Mouse (Mus musculus) intestine, postnatal 0 days (tissue): ENCODE measurements around the gene Sapcd2. TPM values are rescaled to one million over a fixed set of nuclear protein-coding genes. Genes with fewer than 3 reads are reported as not detected.
A peak's percentile ranks its signal among the peaks of the same experiment; 100 is the strongest.

Experiments
- ATAC-seq: fragments of 200-750 bp; cut with Nextera tagmentation; 2 replicates; pipeline ENCODE4 v1.8.0; 2017; ENCODE audit warnings: mild to moderate bottlenecking, moderate TSS enrichment, moderate library complexity
- H3K27ac ChIP-seq: fragments of 300-500 bp; sonication (generic); 2 replicates; pipeline ENCODE4 v1.5.1; 2014; ENCODE audit warnings: mild to moderate bottlenecking, low read depth, low read length, moderate library complexity
- H3K27me3 ChIP-seq: fragments of 300-500 bp; sonication (generic); replicated peaks from 2 replicates; pipeline ENCODE4 v1.6.1; 2014; ENCODE audit warnings: low read length, mixed read lengths; ENCODE audit not compliant: control insufficient read depth, insufficient read depth
- H3K36me3 ChIP-seq: fragments of 300-500 bp; sonication (generic); 2 replicates; pipeline ENCODE4 v1.6.1; 2014; ENCODE audit warnings: mild to moderate bottlenecking, moderate library complexity; ENCODE audit not compliant: control insufficient read depth, insufficient read depth
- H3K4me1 ChIP-seq: fragments of 300-500 bp; sonication (generic); replicated peaks from 2 replicates; pipeline ENCODE4 v1.6.1; 2014; ENCODE audit warnings: antibody characterized with exemption, low read length, mixed read lengths; ENCODE audit not compliant: control insufficient read depth, insufficient read depth
- H3K4me2 ChIP-seq: fragments of 300-500 bp; sonication (generic); replicated peaks from 2 replicates; pipeline ENCODE4 v1.6.1; 2014; ENCODE audit warnings: low read depth, mild to moderate bottlenecking, moderate library complexity
- H3K4me3 ChIP-seq: fragments of 300-500 bp; sonication (generic); 2 replicates; pipeline ENCODE4 v1.5.1; 2014; ENCODE audit warnings: low read depth, low read length
- H3K9ac ChIP-seq: fragments of 300-500 bp; sonication (generic); 2 replicates; pipeline ENCODE4 v1.6.1; 2014; ENCODE audit warnings: mild to moderate bottlenecking, low read depth, low read length
- H3K9me3 ChIP-seq: fragments of 300-500 bp; sonication (generic); 2 replicates; pipeline ENCODE4 v1.6.1; 2016; ENCODE audit warnings: mixed run types; ENCODE audit not compliant: control insufficient read depth
- CTCF ChIP-seq: sonication (generic); IDR thresholded peaks from 2 replicates; pipeline ENCODE4 v1.5.1; 2016; ENCODE audit warnings: low read depth, mild to moderate bottlenecking, control low read depth, antibody characterized with exemption, moderate library complexity
- WGBS: fragments of 180-500 bp; shearing (Covaris S2); extraction: QIAGEN DNeasy Blood & Tissue Kit; methylation state at CpG from one replicate; pipeline ENCODE4 v1.1.7; 2014; 5-methylcytosine and 5-hydroxymethylcytosine counted together
- polyA plus RNA-seq: library from polyadenylated mRNA; unstranded; fragments of >200 nt; fragmentation: Nextera tagmentation; extraction: Ambion mirVana; gene quantifications from 2 replicates; pipeline ENCODE4 v1.2.1, GENCODE M21; 2015

Sapcd2 gene
- polyA plus RNA-seq, 1 experiment from 2014 or later: 112 TPM

GRCm38 (mm10) chr2:25356208-25357079, 15.7 kb upstream of the Sapcd2 start, which contains the start of gene Dpp7:
Gene Dpp7 (minus strand): TSS chr2:25356359.
- H3K36me3 ChIP-seq: peaks cover 36% of the 10 kb centered on the region
- no peaks in the 10 kb centered on the region for H3K9me3 ChIP-seq
- H3K9ac ChIP-seq: peak within 1 kb of the TSS; percentile 43
- H3K4me1 ChIP-seq: peaks cover 6% of the 10 kb centered on the region; the same call in 1 of the 2 replicates
- H3K27me3 ChIP-seq: no peaks in the 10 kb centered on the region
- H3K4me3 ChIP-seq: peak within 1 kb of the TSS; percentile 49
- TF ChIP-seq CTCF: no peak
- peak within 1 kb of the TSS; percentile 41; the same call in 1 of the 2 replicates for H3K27ac ChIP-seq
- ATAC-seq: peak; percentile 73
- 2% methylated on average over 13 of the region's 13 CpGs for WGBS
- H3K4me2 ChIP-seq: peak within 1 kb of the TSS; percentile 84

GRCm38 (mm10) chr2:25359848-25360247, 12.3 kb upstream of the Sapcd2 start:
- Histone ChIP-seq H3K36me3 (peaks cover 37% of the 10 kb centered on the region), H3K27ac (peak overlapping the region; percentile 35; the same call in 1 of the 2 replicates), H3K4me1 (peaks cover 14% of the 10 kb centered on the region; the same call in 1 of the 2 replicates), H3K9me3 (no peaks in the 10 kb centered on the region), H3K27me3 (no peaks in the 10 kb centered on the region), H3K4me2 (no peak overlapping the region), H3K9ac (no peak overlapping the region), H3K4me3 (no peak overlapping the region)
- 60% methylated on average over 4 of the region's 4 CpGs for WGBS
- no peak for ATAC-seq
- TF ChIP-seq CTCF: no peak

- Histone ChIP-seq H3K36me3 (peaks cover 37% of the 10 kb centered on the region), H3K27ac (peak overlapping the region; percentile 89), H3K4me1 (0 out of 2 replicates have a peak, but pooled peaks cover 11% of the 10 kb centered on the region), H3K4me2 (peak overlapping the region; percentile 79), H3K9ac (peak overlapping the region; percentile 67), H3K4me3 (peak overlapping the region; percentile 62), H3K9me3 (no peaks in the 10 kb centered on the region), H3K27me3 (no peaks in the 10 kb centered on the region)
- 24% methylated on average over 13 of the region's 13 CpGs for WGBS
- TF ChIP-seq CTCF: no peak; the same call in 1 of the 2 replicates
- peak; percentile 73 for ATAC-seq
These were observed 8.5 kb upstream of the Sapcd2 start for GRCm38 (mm10) chr2:25363478-25364178.

GRCm38 (mm10) chr2:25364313-25364712, 7.8 kb upstream of the Sapcd2 start:
- Histone ChIP-seq H3K9me3 (no peaks in the 10 kb centered on the region), H3K9ac (peak overlapping the region; percentile 67), H3K36me3 (peaks cover 37% of the 10 kb centered on the region), H3K27me3 (no peaks in the 10 kb centered on the region), H3K27ac (peak overlapping the region; percentile 89), H3K4me2 (peak overlapping the region; percentile 79), H3K4me3 (peak overlapping the region; percentile 62), H3K4me1 (peaks cover 11% of the 10 kb centered on the region; the same call in 1 of the 2 replicates)
- 58% methylated on average over 4 of the region's 4 CpGs for WGBS
- no peak for ATAC-seq
- no peak for TF ChIP-seq CTCF

GRCm38 (mm10) chr2:25364761-25365090, 7.4 kb upstream of the Sapcd2 start:
- WGBS: 35% methylated on average over 9 of the region's 9 CpGs
- ATAC-seq: no peak
- peak overlapping the region; percentile 67 for H3K9ac ChIP-seq
- H3K27ac ChIP-seq: peak overlapping the region; percentile 89
- no peak for TF ChIP-seq CTCF
- peak overlapping the region; percentile 62 for H3K4me3 ChIP-seq
- peak overlapping the region; percentile 79 for H3K4me2 ChIP-seq
- peaks cover 11% of the 10 kb centered on the region; the same call in 1 of the 2 replicates for H3K4me1 ChIP-seq
- H3K9me3 ChIP-seq: no peaks in the 10 kb centered on the region
- H3K36me3 ChIP-seq: peaks cover 37% of the 10 kb centered on the region
- H3K27me3 ChIP-seq: no peaks in the 10 kb centered on the region
